Mouse (Mus musculus): ENCODE data around the gene Kdf1. TPM values are rescaled to one million over a fixed set of nuclear protein-coding genes. Genes with fewer than 3 reads are reported as not detected.
A peak's percentile ranks its signal among the peaks of the same experiment; 100 is the strongest.
"Not testable (repeated sequence)": the region's sequence is repeated elsewhere in the genome, so short reads cannot be mapped to it uniquely, and the experiment has no call there.

Gene Kdf1
- total RNA-seq, 2 experiments from 2014 or later, result not detected

- DNase-seq (ENCODE audit: low spot score in 2 of 2), result no peak
Measured at GRCm38 (mm10) chr4:133495711-133496110, 23.1 kb upstream of the Kdf1 start.

- no peak for DNase-seq (ENCODE audit: low spot score in 2 of 2)
Measured at GRCm38 (mm10) chr4:133496738-133497445, 21.9 kb upstream of the Kdf1 start.

- DNase-seq (ENCODE audit: low spot score in 2 of 2), result no peak
Measured at GRCm38 (mm10) chr4:133497461-133498159, 21.2 kb upstream of the Kdf1 start.

GRCm38 (mm10) chr4:133498160-133498724, 20.5 kb upstream of the Kdf1 start, which contains the start of gene Trnp1:
Gene Trnp1, minus strand, starts transcription at chr4:133498550.
- peak; percentile 75 to 89 for DNase-seq (ENCODE audit: low spot score in 2 of 2)

GRCm38 (mm10) chr4:133501514-133501913, 17.2 kb upstream of the Kdf1 start:
- DNase-seq (ENCODE audit: low spot score in 2 of 2), result no peak

DNA sequence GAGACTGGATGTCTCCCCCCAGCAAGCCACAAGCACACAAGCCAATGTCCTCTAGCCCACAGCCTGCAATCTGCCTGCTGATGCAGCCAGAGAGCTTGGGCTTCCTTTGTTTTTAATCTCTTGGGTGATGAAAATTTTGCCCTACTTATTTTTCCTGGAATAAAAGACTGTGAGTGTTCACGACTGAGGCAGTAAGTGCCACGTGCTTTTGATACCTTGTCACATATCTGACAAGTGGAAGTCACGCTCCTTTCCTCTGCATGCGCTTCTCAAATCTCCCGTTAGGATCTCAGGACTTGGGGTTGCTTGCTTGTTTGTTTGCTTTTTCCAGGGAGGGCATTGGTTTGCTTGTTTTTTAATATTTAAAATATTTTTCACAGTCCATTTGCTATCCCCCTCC, 14.5 kb upstream of the Kdf1 start:
- DNase-seq (ENCODE audit: low spot score in 2 of 2), result no peak

GRCm38 (mm10) chr4:133504755-133505485, 13.8 kb upstream of the Kdf1 start:
- DNase-seq (ENCODE audit: low spot score in 2 of 2), result no peak

- DNase-seq (ENCODE audit: low spot score in 2 of 2), result no peak
Measured at GRCm38 (mm10) chr4:133506573-133506972, 12.2 kb upstream of the Kdf1 start.

DNA sequence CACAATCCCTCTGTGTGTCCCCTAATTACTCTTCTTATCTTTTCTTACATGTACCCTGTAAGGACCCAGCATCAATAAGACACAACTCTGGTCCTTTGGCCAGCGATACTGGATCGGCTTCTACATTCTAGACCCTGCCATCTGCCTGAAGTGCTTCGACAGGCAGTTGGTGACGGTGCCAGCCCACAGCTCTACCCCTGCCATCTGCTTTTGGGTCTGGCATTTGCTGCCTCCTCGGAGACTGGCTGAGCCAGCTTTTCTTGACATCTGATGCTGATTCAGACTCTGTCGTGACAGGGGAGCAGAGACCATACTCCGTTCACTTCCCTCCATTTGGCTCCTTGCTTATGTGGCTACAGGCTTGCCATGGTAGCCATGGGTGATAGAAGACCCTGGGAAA, 9.8 kb upstream of the Kdf1 start:
- DNase-seq (ENCODE audit: low spot score in 2 of 2), result peak; percentile 64 to 78

DNA sequence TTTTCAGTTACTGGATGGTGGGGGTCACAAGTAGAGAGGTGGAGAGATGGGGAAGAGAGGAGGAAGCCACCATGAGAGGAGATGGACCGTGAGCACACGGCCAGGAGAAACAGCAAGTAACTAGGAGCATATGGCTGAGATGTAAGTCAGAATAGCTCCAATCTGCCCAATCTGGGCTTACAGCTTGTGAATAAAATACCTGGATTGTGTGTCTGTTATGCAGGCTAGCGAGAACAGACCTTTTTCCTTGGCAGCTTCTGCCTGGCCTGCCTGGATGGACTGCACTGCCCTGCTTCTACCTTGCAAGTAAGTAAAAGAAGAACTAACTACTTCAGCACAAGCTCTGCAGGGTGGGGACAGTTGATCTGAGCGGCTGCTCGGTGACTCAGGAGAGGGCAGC, 7.7 kb upstream of the Kdf1 start:
- no peak for DNase-seq (ENCODE audit: low spot score in 2 of 2)

DNA sequence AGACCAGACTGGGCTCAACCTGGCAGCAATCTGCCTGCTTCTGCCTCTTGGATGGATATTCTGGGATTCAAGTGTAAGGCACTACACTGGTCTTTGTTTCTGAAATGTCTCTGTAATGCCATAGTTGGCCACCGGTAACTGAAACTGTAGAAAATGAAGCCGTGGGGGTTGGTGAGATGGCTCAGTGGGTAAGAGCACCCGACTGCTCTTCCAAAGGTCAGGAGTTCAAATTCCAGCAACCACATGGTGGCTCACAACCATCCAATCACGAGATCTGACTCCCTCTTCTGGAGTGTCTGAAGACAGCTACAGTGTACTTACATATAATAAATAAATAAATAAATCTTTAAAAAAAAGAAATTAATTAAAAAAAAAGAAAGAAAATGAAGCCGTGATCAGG, 6.3 kb upstream of the Kdf1 start:
- DNase-seq (ENCODE audit: low spot score in 2 of 2), result not testable (repeated sequence)

- DNase-seq (ENCODE audit: low spot score in 2 of 2), result peak; percentile 76 to 83
Measured at GRCm38 (mm10) chr4:133512972-133513371, 5.8 kb upstream of the Kdf1 start.

- no peak for DNase-seq (ENCODE audit: low spot score in 2 of 2)
Measured at GRCm38 (mm10) chr4:133519369-133519665, 554 bp downstream of the Kdf1 start.

GRCm38 (mm10) chr4:133521502-133521901, 2.7 kb downstream of the Kdf1 start:
- no peak for DNase-seq (ENCODE audit: low spot score in 2 of 2)

DNA sequence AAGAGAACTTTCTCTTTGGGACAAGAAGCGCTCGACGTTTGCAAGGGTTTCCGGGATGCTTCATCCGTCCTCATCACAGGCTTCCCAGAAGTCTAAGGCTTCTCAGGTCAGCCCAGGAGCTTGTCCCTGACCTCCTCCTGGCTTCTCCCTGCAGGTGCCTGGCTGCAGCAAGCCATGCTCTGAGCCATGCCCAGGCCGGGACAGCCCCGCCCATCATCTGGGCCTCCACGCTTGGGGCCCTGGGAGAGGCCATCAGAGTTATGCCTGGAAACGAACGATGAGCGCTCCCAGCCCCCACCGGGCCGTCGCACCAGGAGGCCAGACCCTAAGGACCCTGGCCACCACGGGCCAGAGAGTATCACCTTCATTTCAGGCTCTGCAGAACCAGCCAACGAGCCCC, 9.0 kb downstream of the Kdf1 start:
- no peak for DNase-seq (ENCODE audit: low spot score in 2 of 2)

DNA sequence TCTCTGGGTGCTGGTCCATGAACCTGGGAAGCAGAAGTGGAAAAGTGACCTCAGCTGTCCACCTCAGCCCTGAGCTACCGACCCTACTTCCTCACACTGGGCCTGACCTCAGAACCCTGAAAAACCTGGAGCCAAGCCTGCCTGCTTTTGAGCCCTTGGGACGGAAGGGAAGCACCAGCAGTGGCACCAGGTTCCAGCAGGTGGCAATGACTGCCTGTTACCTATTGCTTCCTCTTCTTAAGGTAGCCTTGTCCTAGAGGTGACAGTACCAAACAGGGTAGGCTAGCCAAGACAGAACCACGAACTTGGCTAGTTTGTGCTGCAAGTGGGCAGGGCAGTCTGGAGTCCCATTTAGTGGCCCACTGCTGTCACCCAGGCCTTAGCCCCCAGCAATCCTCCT, 14.0 kb downstream of the Kdf1 start:
- no peak for DNase-seq (ENCODE audit: low spot score in 2 of 2)

- DNase-seq (ENCODE audit: low spot score in 2 of 2), result no peak
Measured at GRCm38 (mm10) chr4:133536081-133536480, 17.3 kb downstream of the Kdf1 start.

DNA sequence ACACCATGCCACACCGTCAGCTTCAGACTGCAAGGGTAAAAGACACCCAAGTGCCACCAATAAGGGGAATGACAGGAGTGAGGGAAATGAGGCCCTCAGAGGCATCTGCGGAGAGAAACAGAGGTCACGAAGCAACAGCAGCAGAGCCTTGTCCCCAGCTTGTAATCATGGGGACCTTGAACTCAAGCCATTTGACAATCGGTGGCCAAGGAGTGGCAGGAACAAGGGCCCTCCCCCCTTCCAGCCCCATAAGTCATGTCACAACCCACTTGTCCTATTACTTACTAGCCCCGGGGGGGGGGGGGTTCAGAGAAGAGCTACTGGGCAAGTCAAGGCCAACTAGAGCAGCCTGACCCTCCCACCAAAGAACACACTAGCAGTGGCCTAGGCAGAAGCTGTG, 17.9 kb downstream of the Kdf1 start:
- DNase-seq (ENCODE audit: low spot score in 2 of 2), result no peak

GRCm38 (mm10) chr4:133545272-133546231, 26.8 kb downstream of the Kdf1 start, which contains the start of gene Nudc:
Gene Nudc, minus strand, starts transcription at chr4:133545996.
- DNase-seq (ENCODE audit: low spot score in 2 of 2), result peak; percentile 93 to 97

DNA sequence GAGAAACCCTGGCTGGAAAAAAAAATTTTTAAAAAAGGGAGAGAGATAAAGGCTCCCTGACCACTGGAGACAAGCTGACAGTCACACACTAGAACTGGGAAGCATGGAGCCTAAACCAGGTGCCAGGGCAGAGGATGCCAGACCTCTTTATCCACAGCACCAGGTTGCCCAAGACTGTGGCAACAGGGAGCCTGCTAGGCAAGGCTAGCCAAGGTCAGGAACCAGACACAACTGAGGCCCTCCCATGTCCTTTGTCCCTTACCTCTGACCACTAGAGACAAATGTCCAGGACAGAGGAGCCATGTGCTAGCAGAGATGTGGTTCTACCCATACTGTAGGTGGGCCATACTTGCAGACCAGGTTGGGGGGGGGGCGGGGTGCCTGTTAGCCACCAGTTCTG, 33.3 kb downstream of the Kdf1 start:
- no peak for DNase-seq (ENCODE audit: low spot score in 2 of 2)
